Mouse (Mus musculus) cortical plate, adult 2 months (tissue): ENCODE data around the gene Ebp.

Experiments
- CTCF ChIP-seq: fragments of 200-500 bp; IDR thresholded peaks from 2 replicates; pipeline ENCODE4 v1.5.1; 2011; ENCODE audit warnings: mild to moderate bottlenecking, control low read depth, low read length; ENCODE audit not compliant: insufficient read depth; ENCODE audit errors: extremely low read depth
- POLR2A ChIP-seq: fragments of 200-500 bp; IDR thresholded peaks from 2 replicates; pipeline ENCODE4 v1.6.1; 2011; ENCODE audit warnings: mild to moderate bottlenecking, low read length, control low read depth; ENCODE audit not compliant: insufficient read depth; ENCODE audit errors: extremely low read depth

GRCm38 (mm10) chrX:8209720-8210119 lies 16.4 kb upstream of the Ebp start:
- TF ChIP-seq CTCF (no peak), POLR2A (no peak)
